Mouse (Mus musculus) CD4-positive naive resting alpha-beta T cell, adult 76 days (primary cell): ENCODE data around the gene Pgam1. TPM values are rescaled to one million over a fixed set of nuclear protein-coding genes. Genes with fewer than 3 reads are reported as not detected.

Experiments
- total RNA-seq: library from RNA; stranded (reverse); gene quantifications from one replicate; pipeline ENCODE4 v1.2.4, GENCODE M21; 2023

The Pgam1 gene
- 40.7 TPM for total RNA-seq

GRCm38 (mm10) chr19:41911178-41912073 lies at the start of gene Pgam1:
Gene Pgam1, plus strand, starts transcription at chr19:41911923.

GRCm38 (mm10) chr19:41895460-41896318 lies 16.0 kb upstream of the Pgam1 start, which contains the start of gene Rrp12:
Gene Rrp12, minus strand, starts transcription at chr19:41896173.

GRCm38 (mm10) chr19:41933179-41934086 lies 21.7 kb downstream of the Pgam1 start, which contains the start of the genes Exosc1 and Zdhhc16:
Gene Exosc1, minus strand, starts transcription at chr19:41933423.
Gene Zdhhc16, plus strand, starts transcription at chr19:41933480.

Other genes starting within 250 kb of the Pgam1 start
- not detected for gene Slit1, start 168.3 kb upstream of the Pgam1 start, total RNA-seq
- gene Arhgap19, start 109.9 kb upstream of the Pgam1 start, total RNA-seq: 1.7 TPM
- 74.5 TPM for gene Frat1, start 82.0 kb upstream of the Pgam1 start, total RNA-seq
- 157 TPM for gene Frat2, start 63.8 kb upstream of the Pgam1 start, total RNA-seq
- gene Rrp12, start 15.8 kb upstream of the Pgam1 start, total RNA-seq: 36.7 TPM
- 37.9 TPM for gene Exosc1, start 21.5 kb downstream of the Pgam1 start, total RNA-seq
- 23.9 TPM for gene Zdhhc16, start 21.6 kb downstream of the Pgam1 start, total RNA-seq
- gene Mms19, start 69.2 kb downstream of the Pgam1 start, total RNA-seq: 106 TPM
- gene Ubtd1, start 69.8 kb downstream of the Pgam1 start, total RNA-seq: 6.7 TPM
- not detected for gene Ankrd2, start 124.1 kb downstream of the Pgam1 start, total RNA-seq
- not detected for gene Hoga1, start 133.7 kb downstream of the Pgam1 start, total RNA-seq
- not detected for gene 4933411K16Rik, start 140.3 kb downstream of the Pgam1 start, total RNA-seq
- gene Morn4, start 174.4 kb downstream of the Pgam1 start, total RNA-seq: not detected
- gene Pi4k2a, start 178.5 kb downstream of the Pgam1 start, total RNA-seq: 54.0 TPM
- gene Avpi1, start 217.1 kb downstream of the Pgam1 start, total RNA-seq: 9.9 TPM
- 10.6 TPM for gene Marveld1, start 235.5 kb downstream of the Pgam1 start, total RNA-seq